Mouse (Mus musculus): ENCODE measurements around the gene Kntc1.

Gene Kntc1

DNA sequence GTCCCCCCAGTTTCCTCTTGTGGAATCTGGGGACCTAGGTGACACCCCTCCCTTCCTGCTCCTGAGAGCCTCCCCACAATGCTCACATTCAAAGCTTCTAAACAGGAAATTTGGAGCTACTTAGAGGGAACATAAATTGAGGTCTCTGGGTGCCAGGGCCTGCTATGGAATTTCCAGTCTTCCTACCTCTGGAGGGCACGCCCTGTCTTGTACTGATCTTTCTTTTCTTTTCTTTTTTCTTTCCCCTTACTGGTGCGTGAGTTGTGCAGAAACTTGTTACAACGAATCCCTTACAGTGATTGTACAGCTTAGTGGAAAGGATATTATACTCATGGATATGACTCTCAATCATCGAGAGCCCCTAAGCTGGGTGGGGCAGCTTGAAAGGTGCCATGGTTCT is 120.1 kb downstream of the Kntc1 start:
- DNase-seq (ENCODE audit: low spot score): no peak

Measured in ovary, adult 18-20 months (tissue).